Mouse (Mus musculus) brown adipose tissue, adult 24 weeks (tissue): ENCODE results near the gene Enpp6. TPM values are rescaled to one million over a fixed set of nuclear protein-coding genes. Genes with fewer than 3 reads are reported as not detected.

Experiments
- H3K27ac ChIP-seq: fragments of 200-500 bp; replicated peaks from 2 replicates; pipeline ENCODE4 v1.5.1; 2012; ENCODE audit warnings: low read depth, mild to moderate bottlenecking, low read length
- H3K4me1 ChIP-seq: fragments of 200-500 bp; 2 replicates; pipeline ENCODE4 v1.6.1; 2012; ENCODE audit warnings: low read length, mixed read lengths; ENCODE audit not compliant: control insufficient read depth, insufficient read depth, insufficient read length
- H3K4me3 ChIP-seq: fragments of 200-500 bp; 2 replicates; pipeline ENCODE4 v1.5.1; 2012; ENCODE audit warnings: low read depth, mild to moderate bottlenecking, low read length, moderate library complexity; ENCODE audit not compliant: insufficient read depth
- polyA plus RNA-seq: library from polyadenylated mRNA; stranded (reverse); fragments of >200 nt; gene quantifications from 2 replicates; pipeline ENCODE4 v1.2.4, GENCODE M21; 2012; ENCODE audit not compliant: missing spikeins, insufficient read depth, insufficient read length

Enpp6 gene
- polyA plus RNA-seq, 1 experiment, result 2.0 TPM

- Histone ChIP-seq H3K4me1 (peaks cover 6% of the 10 kb centered on the region; the same call in 1 of the 2 replicates), H3K4me3 (no peak overlapping the region), H3K27ac (no peak overlapping the region)
Observed at GRCm38 (mm10) chr8:46977376-46977775, 9.3 kb upstream of the Enpp6 start.

GRCm38 (mm10) chr8:46982166-46982565 lies 4.5 kb upstream of the Enpp6 start:
- Histone ChIP-seq H3K27ac (0 out of 2 replicates have a peak overlapping the region, but pooled peaks have one; percentile 28), H3K4me3 (no peak overlapping the region), H3K4me1 (peaks cover 11% of the 10 kb centered on the region)

GRCm38 (mm10) chr8:46982770-46983169 lies 3.9 kb upstream of the Enpp6 start:
- Histone ChIP-seq H3K4me1 (peaks cover 11% of the 10 kb centered on the region), H3K27ac (no peak overlapping the region), H3K4me3 (no peak overlapping the region)

GRCm38 (mm10) chr8:46984647-46985046 lies 2.0 kb upstream of the Enpp6 start:
- no peak overlapping the region for H3K4me3 ChIP-seq
- H3K4me1 ChIP-seq, result peaks cover 11% of the 10 kb centered on the region
- no peak overlapping the region for H3K27ac ChIP-seq

GRCm38 (mm10) chr8:46988366-46988765 lies 1.7 kb downstream of the Enpp6 start:
- no peak overlapping the region for H3K27ac ChIP-seq
- H3K4me3 ChIP-seq, result no peak overlapping the region
- peaks cover 5% of the 10 kb centered on the region for H3K4me1 ChIP-seq

GRCm38 (mm10) chr8:46991081-46991480 lies 4.4 kb downstream of the Enpp6 start:
- no peak overlapping the region for H3K27ac ChIP-seq
- peaks cover 2% of the 10 kb centered on the region; the same call in 1 of the 2 replicates for H3K4me1 ChIP-seq
- H3K4me3 ChIP-seq, result no peak overlapping the region

GRCm38 (mm10) chr8:46992579-46992978 lies 5.9 kb downstream of the Enpp6 start:
- H3K27ac ChIP-seq, result no peak overlapping the region
- no peak overlapping the region for H3K4me3 ChIP-seq
- peaks cover 2% of the 10 kb centered on the region; the same call in 1 of the 2 replicates for H3K4me1 ChIP-seq

GRCm38 (mm10) chr8:46995931-46996664 lies 9.4 kb downstream of the Enpp6 start:
- no peak overlapping the region for H3K27ac ChIP-seq
- no peak overlapping the region for H3K4me3 ChIP-seq
- peaks cover 2% of the 10 kb centered on the region; the same call in 1 of the 2 replicates for H3K4me1 ChIP-seq

GRCm38 (mm10) chr8:47005676-47006075 lies 19.0 kb downstream of the Enpp6 start:
- Histone ChIP-seq H3K4me3 (no peak overlapping the region), H3K4me1 (no peaks in the 10 kb centered on the region), H3K27ac (no peak overlapping the region)

GRCm38 (mm10) chr8:47006785-47007184 lies 20.1 kb downstream of the Enpp6 start:
- H3K27ac ChIP-seq, result no peak overlapping the region
- no peak overlapping the region for H3K4me3 ChIP-seq
- H3K4me1 ChIP-seq, result no peaks in the 10 kb centered on the region

- Histone ChIP-seq H3K27ac (no peak overlapping the region), H3K4me1 (no peaks in the 10 kb centered on the region)
Observed at GRCm38 (mm10) chr8:47008220-47008773, 21.6 kb downstream of the Enpp6 start.

GRCm38 (mm10) chr8:47016268-47016946 lies 29.7 kb downstream of the Enpp6 start:
- Histone ChIP-seq H3K4me3 (no peak overlapping the region), H3K27ac (no peak overlapping the region)

More at GRCm38 (mm10) chr8:47008220-47008773, 21.6 kb downstream of the Enpp6 start:
- no peak overlapping the region for H3K4me3 ChIP-seq

GRCm38 (mm10) chr8:47021135-47021555 lies 34.5 kb downstream of the Enpp6 start:
- H3K4me3 ChIP-seq, result no peak overlapping the region
- no peaks in the 10 kb centered on the region for H3K4me1 ChIP-seq
- H3K27ac ChIP-seq, result no peak overlapping the region

More at GRCm38 (mm10) chr8:47016268-47016946, 29.7 kb downstream of the Enpp6 start:
- no peaks in the 10 kb centered on the region for H3K4me1 ChIP-seq

GRCm38 (mm10) chr8:47024612-47025011 lies 37.9 kb downstream of the Enpp6 start:
- H3K4me3 ChIP-seq, result no peak overlapping the region
- no peak overlapping the region for H3K27ac ChIP-seq
- no peaks in the 10 kb centered on the region for H3K4me1 ChIP-seq

GRCm38 (mm10) chr8:47026841-47027490 lies 40.3 kb downstream of the Enpp6 start:
- no peak overlapping the region for H3K4me3 ChIP-seq
- H3K27ac ChIP-seq, result no peak overlapping the region
- no peaks in the 10 kb centered on the region for H3K4me1 ChIP-seq
